Mouse (Mus musculus) kidney, embryonic 14.5 days (tissue): ENCODE measurements around the gene Arhgap28. TPM values are rescaled to one million over a fixed set of nuclear protein-coding genes. Genes with fewer than 3 reads are reported as not detected.

Experiments used
- ATAC-seq: fragments of 200-750 bp; cut with Nextera tagmentation; 2 replicates; pipeline ENCODE4 v1.8.0; 2017; ENCODE audit warnings: moderate number of reproducible peaks, mild to moderate bottlenecking, moderate TSS enrichment, moderate library complexity; ENCODE audit not compliant: low FRiP score, low TSS enrichment
- H3K27ac ChIP-seq: fragments of 300-500 bp; sonication (generic); 2 replicates; pipeline ENCODE4 v1.5.1; 2014; ENCODE audit warnings: low read depth, mild to moderate bottlenecking, low read length, moderate library complexity, mixed read lengths
- H3K27me3 ChIP-seq: fragments of 300-500 bp; sonication (generic); 2 replicates; pipeline ENCODE4 v1.6.1; 2014; ENCODE audit warnings: mild to moderate bottlenecking, low read length; ENCODE audit not compliant: control insufficient read depth, insufficient read depth
- H3K36me3 ChIP-seq: fragments of 300-500 bp; sonication (generic); 2 replicates; pipeline ENCODE4 v1.6.1; 2014; ENCODE audit warnings: low read length, mixed read lengths; ENCODE audit not compliant: control insufficient read depth, insufficient read depth
- H3K4me1 ChIP-seq: fragments of 300-500 bp; sonication (generic); 2 replicates; pipeline ENCODE4 v1.6.1; 2014; ENCODE audit warnings: low read length, mixed read lengths; ENCODE audit not compliant: control insufficient read depth, insufficient read depth
- H3K4me2 ChIP-seq: fragments of 300-500 bp; sonication (generic); replicated peaks from 2 replicates; pipeline ENCODE4 v1.6.1; 2014; ENCODE audit warnings: low read depth, mild to moderate bottlenecking, low read length
- H3K4me3 ChIP-seq: fragments of 300-500 bp; sonication (generic); 2 replicates; pipeline ENCODE4 v1.5.1; 2014; ENCODE audit warnings: mild to moderate bottlenecking, low read length
- H3K9ac ChIP-seq: fragments of 300-500 bp; sonication (generic); 2 replicates; pipeline ENCODE4 v1.6.1; 2014; ENCODE audit warnings: low read depth, mild to moderate bottlenecking, low read length, moderate library complexity
- H3K9me3 ChIP-seq: fragments of 300-500 bp; sonication (generic); 2 replicates; pipeline ENCODE4 v1.6.1; 2016; ENCODE audit warnings: low read length; ENCODE audit not compliant: control insufficient read depth
- WGBS: fragments of 180-500 bp; shearing (Covaris S2); extraction: QIAGEN DNeasy Blood & Tissue Kit; methylation state at CpG from one replicate; pipeline ENCODE4 v1.1.7; 2014; 5-methylcytosine and 5-hydroxymethylcytosine counted together
- polyA plus RNA-seq: library from polyadenylated mRNA; unstranded; fragments of >200 nt; fragmentation: Nextera tagmentation; extraction: Ambion mirVana; gene quantifications from 2 replicates; pipeline ENCODE4 v1.2.1, GENCODE M21; 2014

The Arhgap28 gene
- polyA plus RNA-seq, 1 experiment from 2014 or later, result 28.2 TPM

- Histone ChIP-seq H3K27ac (no peak overlapping the region), H3K36me3 (no peaks in the 10 kb centered on the region), H3K4me2 (no peak overlapping the region), H3K27me3 (no peaks in the 10 kb centered on the region), H3K4me1 (peaks cover 35% of the 10 kb centered on the region), H3K9ac (no peak overlapping the region), H3K4me3 (no peak overlapping the region), H3K9me3 (no peaks in the 10 kb centered on the region)
- ATAC-seq, result no peak
- 78% methylated on average over 5 of the region's 5 CpGs for WGBS
Observed at GRCm38 (mm10) chr17:67954961-67955360, 49.0 kb downstream of the Arhgap28 start.

GRCm38 (mm10) chr17:67950523-67951213 lies 53.3 kb downstream of the Arhgap28 start:
- Histone ChIP-seq H3K4me1 (peaks cover 40% of the 10 kb centered on the region), H3K9me3 (no peaks in the 10 kb centered on the region), H3K27me3 (no peaks in the 10 kb centered on the region), H3K36me3 (no peaks in the 10 kb centered on the region), H3K4me3 (peak overlapping the region; percentile 32), H3K9ac (peak overlapping the region; percentile 58), H3K27ac (peak overlapping the region; percentile 88), H3K4me2 (peak overlapping the region; percentile 41)
- 32% methylated on average over 11 of the region's 11 CpGs for WGBS
- ATAC-seq, result no peak

- Histone ChIP-seq H3K27ac (no peak overlapping the region), H3K4me2 (no peak overlapping the region), H3K9ac (no peak overlapping the region), H3K36me3 (no peaks in the 10 kb centered on the region), H3K27me3 (no peaks in the 10 kb centered on the region), H3K9me3 (no peaks in the 10 kb centered on the region), H3K4me3 (no peak overlapping the region), H3K4me1 (peaks cover 37% of the 10 kb centered on the region)
- no peak for ATAC-seq
- WGBS, result 55% methylated on average over 5 of the region's 5 CpGs
Observed at GRCm38 (mm10) chr17:67948601-67949000, 55.3 kb downstream of the Arhgap28 start.

GRCm38 (mm10) chr17:67945453-67945852 lies 58.5 kb downstream of the Arhgap28 start:
- Histone ChIP-seq H3K9ac (no peak overlapping the region), H3K4me1 (peaks cover 20% of the 10 kb centered on the region), H3K4me3 (no peak overlapping the region), H3K27me3 (no peaks in the 10 kb centered on the region), H3K36me3 (no peaks in the 10 kb centered on the region), H3K4me2 (no peak overlapping the region), H3K27ac (no peak overlapping the region), H3K9me3 (no peaks in the 10 kb centered on the region)
- 69% methylated on average over 7 of the region's 7 CpGs for WGBS
- no peak for ATAC-seq

GRCm38 (mm10) chr17:67944256-67944655 lies 59.7 kb downstream of the Arhgap28 start:
- whole genome bisulfite sequencing, result 72% methylated on average over 7 of the region's 7 CpGs
- Histone ChIP-seq H3K4me3 (no peak overlapping the region), H3K9me3 (no peaks in the 10 kb centered on the region), H3K27ac (no peak overlapping the region), H3K4me2 (no peak overlapping the region), H3K9ac (no peak overlapping the region), H3K27me3 (no peaks in the 10 kb centered on the region), H3K36me3 (no peaks in the 10 kb centered on the region), H3K4me1 (peaks cover 12% of the 10 kb centered on the region; the same call in 1 of the 2 replicates)
- ATAC-seq, result no peak

- no peak for ATAC-seq
Observed at GRCm38 (mm10) chr17:67941026-67941425, 62.9 kb downstream of the Arhgap28 start.

GRCm38 (mm10) chr17:67937050-67937449 lies 66.9 kb downstream of the Arhgap28 start:
- H3K27me3 ChIP-seq, result no peaks in the 10 kb centered on the region

More at GRCm38 (mm10) chr17:67941026-67941425, 62.9 kb downstream of the Arhgap28 start:
- 88% methylated on average over 6 of the region's 6 CpGs for WGBS
- H3K4me3 ChIP-seq, result no peak overlapping the region
- no peak overlapping the region for H3K9ac ChIP-seq
- no peaks in the 10 kb centered on the region for H3K27me3 ChIP-seq
- no peak overlapping the region for H3K27ac ChIP-seq
- H3K9me3 ChIP-seq, result no peaks in the 10 kb centered on the region
- no peak overlapping the region for H3K4me2 ChIP-seq
- no peaks in the 10 kb centered on the region for H3K36me3 ChIP-seq
- peaks cover 6% of the 10 kb centered on the region; the same call in 1 of the 2 replicates for H3K4me1 ChIP-seq

GRCm38 (mm10) chr17:67935556-67935955 lies 68.4 kb downstream of the Arhgap28 start:
- Histone ChIP-seq H3K9ac (no peak overlapping the region), H3K4me1 (no peaks in the 10 kb centered on the region), H3K9me3 (no peaks in the 10 kb centered on the region), H3K27ac (no peak overlapping the region), H3K4me2 (no peak overlapping the region), H3K4me3 (no peak overlapping the region), H3K27me3 (no peaks in the 10 kb centered on the region), H3K36me3 (peaks cover 5% of the 10 kb centered on the region; the same call in 1 of the 2 replicates)
- no peak for ATAC-seq
- WGBS, result 81% methylated on average over 4 of the region's 4 CpGs

More at GRCm38 (mm10) chr17:67937050-67937449, 66.9 kb downstream of the Arhgap28 start:
- H3K4me2 ChIP-seq, result no peak overlapping the region
- no peaks in the 10 kb centered on the region for H3K4me1 ChIP-seq
- peaks cover 5% of the 10 kb centered on the region; the same call in 1 of the 2 replicates for H3K36me3 ChIP-seq
- H3K9ac ChIP-seq, result no peak overlapping the region
- H3K4me3 ChIP-seq, result no peak overlapping the region
- 95% methylated on average over 3 of the region's 3 CpGs for WGBS
- H3K9me3 ChIP-seq, result no peaks in the 10 kb centered on the region
- no peak for ATAC-seq
- H3K27ac ChIP-seq, result no peak overlapping the region

- H3K4me3 ChIP-seq, result no peak overlapping the region
- no peak overlapping the region for H3K9ac ChIP-seq
- H3K9me3 ChIP-seq, result no peaks in the 10 kb centered on the region
- no peaks in the 10 kb centered on the region for H3K27me3 ChIP-seq
- peaks cover 5% of the 10 kb centered on the region; the same call in 1 of the 2 replicates for H3K36me3 ChIP-seq
- no peak overlapping the region for H3K4me2 ChIP-seq
- no peak overlapping the region; the same call in 1 of the 2 replicates for H3K27ac ChIP-seq
- WGBS, result 29% methylated on average over 6 of the region's 6 CpGs
- no peaks in the 10 kb centered on the region for H3K4me1 ChIP-seq
- peak; percentile 73; the same call in 1 of the 2 replicates for ATAC-seq
Observed at GRCm38 (mm10) chr17:67931396-67931795, 72.5 kb downstream of the Arhgap28 start.
